Mouse (Mus musculus): ENCODE measurements around the gene Itgal. TPM values are rescaled to one million over a fixed set of nuclear protein-coding genes. Genes with fewer than 3 reads are reported as not detected.

The Itgal gene
- polyA plus RNA-seq, 1 experiment from 2014 or later, result 0.80 TPM

- ATAC-seq (ENCODE audit: low FRiP score, low TSS enrichment), result peak; percentile 85
Measured at GRCm38 (mm10) chr7:127273925-127274789, 21.9 kb upstream of the Itgal start, which contains the start of gene Sephs2. TSS of gene Sephs2 (minus strand) at chr7:127274055.

GRCm38 (mm10) chr7:127276519-127276961 is 19.5 kb upstream of the Itgal start:
- H3K27ac ChIP-seq (replicated peaks), result peak overlapping the region; percentile 53; the same call in 1 of the 2 replicates
- WGBS, result 44% methylated on average over 5 of the region's 5 CpGs
- H3K4me3 ChIP-seq (ENCODE audit: low read depth, low read length), result no peak overlapping the region
- DNase-seq (ENCODE audit: low spot score) (peak; percentile 49), ATAC-seq (ENCODE audit: low FRiP score, low TSS enrichment) (peak; percentile 40)
- no peaks in the 10 kb centered on the region for H3K9me3 ChIP-seq (ENCODE audit: control insufficient read depth, low read length)
- H3K4me2 ChIP-seq (replicated peaks; ENCODE audit: low read depth), result no peak overlapping the region
- no peaks in the 10 kb centered on the region for H3K4me1 ChIP-seq (replicated peaks; ENCODE audit: control insufficient read depth, insufficient read depth)
- no peak overlapping the region for H3K9ac ChIP-seq (ENCODE audit: low read length)
- TF ChIP-seq EP300 (optimal IDR thresholded peaks at IDR 0.05) (no peak), CTCF (IDR thresholded peaks at IDR 0.05; ENCODE audit: low read depth) (no peak)
- H3K36me3 ChIP-seq (ENCODE audit: control insufficient read depth, insufficient read depth, low read length), result 0 out of 2 replicates have a peak, but pooled peaks cover under 1% of the 10 kb centered on the region
- no peaks in the 10 kb centered on the region for H3K27me3 ChIP-seq (ENCODE audit: control insufficient read depth, insufficient read depth, low read length)

More at GRCm38 (mm10) chr7:127273925-127274789, 21.9 kb upstream of the Itgal start, which contains the start of gene Sephs2:
- Histone ChIP-seq H3K27me3 (ENCODE audit: control insufficient read depth, insufficient read depth, low read length) (no peaks in the 10 kb centered on the region), H3K4me1 (replicated peaks; ENCODE audit: control insufficient read depth, insufficient read depth) (no peaks in the 10 kb centered on the region), H3K4me2 (replicated peaks; ENCODE audit: low read depth) (peak within 1 kb of the TSS; percentile 96), H3K9ac (ENCODE audit: low read length) (peak within 1 kb of the TSS; percentile 93), H3K9me3 (ENCODE audit: control insufficient read depth, low read length) (no peaks in the 10 kb centered on the region), H3K27ac (replicated peaks) (peak within 1 kb of the TSS; percentile 92), H3K36me3 (ENCODE audit: control insufficient read depth, insufficient read depth, low read length) (peaks cover 7% of the 10 kb centered on the region; the same call in 1 of the 2 replicates), H3K4me3 (ENCODE audit: low read depth, low read length) (peak within 1 kb of the TSS; percentile 93)
- peak; percentile 9; the same call in 1 of the 2 replicates for TF ChIP-seq CTCF (IDR thresholded peaks at IDR 0.05; ENCODE audit: low read depth)
- TF ChIP-seq EP300 (optimal IDR thresholded peaks at IDR 0.05), result no peak
- 2% methylated on average over 39 of the region's 39 CpGs for WGBS
- peak; percentile 94 for DNase-seq (ENCODE audit: low spot score)

- DNase-seq (ENCODE audit: low spot score), result peak; percentile 70
- TF ChIP-seq CTCF (IDR thresholded peaks at IDR 0.05; ENCODE audit: low read depth), result peak; percentile 79
- TF ChIP-seq EP300 (optimal IDR thresholded peaks at IDR 0.05), result no peak
- peak; percentile 55; the same call in 1 of the 2 replicates for ATAC-seq (ENCODE audit: low FRiP score, low TSS enrichment)
- no peak overlapping the region for H3K4me2 ChIP-seq (replicated peaks; ENCODE audit: low read depth)
- H3K9ac ChIP-seq (ENCODE audit: low read length), result no peak overlapping the region; the same call in 1 of the 2 replicates
- no peak overlapping the region for H3K4me3 ChIP-seq (ENCODE audit: low read depth, low read length)
- H3K27me3 ChIP-seq (ENCODE audit: control insufficient read depth, insufficient read depth, low read length), result no peaks in the 10 kb centered on the region
- no peaks in the 10 kb centered on the region for H3K36me3 ChIP-seq (ENCODE audit: control insufficient read depth, insufficient read depth, low read length)
- no peak overlapping the region for H3K27ac ChIP-seq (replicated peaks)
- H3K4me1 ChIP-seq (replicated peaks; ENCODE audit: control insufficient read depth, insufficient read depth), result no peaks in the 10 kb centered on the region
- WGBS, result 21% methylated on average over 8 of the region's 8 CpGs
- H3K9me3 ChIP-seq (ENCODE audit: control insufficient read depth, low read length), result no peaks in the 10 kb centered on the region
Measured at GRCm38 (mm10) chr7:127278311-127278710, 17.7 kb upstream of the Itgal start.

GRCm38 (mm10) chr7:127280092-127280491 is 16.0 kb upstream of the Itgal start:
- H3K27ac ChIP-seq (replicated peaks), result no peak overlapping the region
- H3K36me3 ChIP-seq (ENCODE audit: control insufficient read depth, insufficient read depth, low read length), result no peaks in the 10 kb centered on the region
- ATAC-seq (ENCODE audit: low FRiP score, low TSS enrichment) (no peak), DNase-seq (ENCODE audit: low spot score) (no peak)
- TF ChIP-seq CTCF (IDR thresholded peaks at IDR 0.05; ENCODE audit: low read depth), result no peak
- no peaks in the 10 kb centered on the region for H3K9me3 ChIP-seq (ENCODE audit: control insufficient read depth, low read length)
- H3K27me3 ChIP-seq (ENCODE audit: control insufficient read depth, insufficient read depth, low read length), result no peaks in the 10 kb centered on the region
- H3K9ac ChIP-seq (ENCODE audit: low read length), result no peak overlapping the region
- H3K4me1 ChIP-seq (replicated peaks; ENCODE audit: control insufficient read depth, insufficient read depth), result no peaks in the 10 kb centered on the region
- H3K4me2 ChIP-seq (replicated peaks; ENCODE audit: low read depth), result no peak overlapping the region
- 60% methylated on average over 3 of the region's 3 CpGs for WGBS
- no peak overlapping the region for H3K4me3 ChIP-seq (ENCODE audit: low read depth, low read length)

- no peak overlapping the region for H3K4me3 ChIP-seq (ENCODE audit: low read depth, low read length)
- no peak for TF ChIP-seq EP300 (optimal IDR thresholded peaks at IDR 0.05)
- no peak for TF ChIP-seq CTCF (IDR thresholded peaks at IDR 0.05; ENCODE audit: low read depth)
- ATAC-seq (ENCODE audit: low FRiP score, low TSS enrichment) (no peak), DNase-seq (ENCODE audit: low spot score) (no peak)
- WGBS, result 30% methylated on average over 4 of the region's 4 CpGs
- H3K36me3 ChIP-seq (ENCODE audit: control insufficient read depth, insufficient read depth, low read length), result no peaks in the 10 kb centered on the region
- H3K9me3 ChIP-seq (ENCODE audit: control insufficient read depth, low read length), result no peaks in the 10 kb centered on the region
- H3K9ac ChIP-seq (ENCODE audit: low read length), result no peak overlapping the region
- H3K4me1 ChIP-seq (replicated peaks; ENCODE audit: control insufficient read depth, insufficient read depth), result no peaks in the 10 kb centered on the region
- no peak overlapping the region for H3K27ac ChIP-seq (replicated peaks)
- H3K4me2 ChIP-seq (replicated peaks; ENCODE audit: low read depth), result no peak overlapping the region
- no peaks in the 10 kb centered on the region for H3K27me3 ChIP-seq (ENCODE audit: control insufficient read depth, insufficient read depth, low read length)
Measured at GRCm38 (mm10) chr7:127281114-127281513, 14.9 kb upstream of the Itgal start.

- Histone ChIP-seq H3K27me3 (ENCODE audit: control insufficient read depth, insufficient read depth, low read length) (no peaks in the 10 kb centered on the region), H3K4me1 (replicated peaks; ENCODE audit: control insufficient read depth, insufficient read depth) (no peaks in the 10 kb centered on the region), H3K36me3 (ENCODE audit: control insufficient read depth, insufficient read depth, low read length) (no peaks in the 10 kb centered on the region), H3K4me3 (ENCODE audit: low read depth, low read length) (no peak overlapping the region), H3K4me2 (replicated peaks; ENCODE audit: low read depth) (no peak overlapping the region), H3K27ac (replicated peaks) (no peak overlapping the region), H3K9ac (ENCODE audit: low read length) (no peak overlapping the region), H3K9me3 (ENCODE audit: control insufficient read depth, low read length) (no peaks in the 10 kb centered on the region)
- WGBS, result 73% methylated on average over 2 of the region's 2 CpGs
- TF ChIP-seq EP300 (optimal IDR thresholded peaks at IDR 0.05) (no peak), CTCF (IDR thresholded peaks at IDR 0.05; ENCODE audit: low read depth) (no peak)
- no peak for ATAC-seq (ENCODE audit: low FRiP score, low TSS enrichment)
- DNase-seq (ENCODE audit: low spot score), result no peak
Measured at GRCm38 (mm10) chr7:127282190-127282589, 13.9 kb upstream of the Itgal start.

Data from stomach, postnatal 0 days (tissue).